Mouse (Mus musculus) megakaryocyte, embryonic 14.5 days (primary cell): Measurements from ENCODE around the gene Gm37240. TPM values are rescaled to one million over a fixed set of nuclear protein-coding genes. Genes with fewer than 3 reads are reported as not detected.

ENCODE experiments used
- H3K27me3 ChIP-seq: replicated peaks from 2 replicates; pipeline ENCODE3; 2012; ENCODE audit warnings: inconsistent platforms
- H3K36me3 ChIP-seq: replicated peaks from 2 replicates; pipeline ENCODE3; 2012; ENCODE audit warnings: low read length, inconsistent platforms, mixed read lengths
- H3K4me1 ChIP-seq: 2 replicates; pipeline ENCODE4 v1.6.1; 2012; ENCODE audit warnings: inconsistent platforms
- H3K4me3 ChIP-seq: replicated peaks from 2 replicates; pipeline ENCODE3; 2012; ENCODE audit warnings: moderate library complexity, mild to moderate bottlenecking, inconsistent platforms
- H3K9me3 ChIP-seq: 2 replicates; pipeline ENCODE4 v1.6.1; 2012; ENCODE audit warnings: inconsistent platforms
- FLI1 ChIP-seq: IDR thresholded peaks from 2 replicates; pipeline ENCODE4 v1.6.1; 2012; ENCODE audit warnings: low read length, inconsistent platforms, mixed read lengths
- GATA1 ChIP-seq: IDR thresholded peaks from 3 replicates; pipeline ENCODE4 v1.6.1; 2012; ENCODE audit warnings: mixed read lengths, low read length, inconsistent platforms, borderline replicate concordance
- polyA plus RNA-seq: library from polyadenylated mRNA; stranded (reverse); fragments of >175 nt; gene quantifications from 2 replicates; pipeline ENCODE4 v1.2.3, GENCODE M21; 2012; ENCODE audit warnings: low replicate concordance; ENCODE audit not compliant: insufficient read depth

Gm37240 gene
- polyA plus RNA-seq, 1 experiment: not detected

- Histone ChIP-seq H3K36me3 (peaks cover 1% of the 10 kb centered on the region), H3K4me3 (peak overlapping the region; percentile 97), H3K4me1 (peaks cover 50% of the 10 kb centered on the region), H3K9me3 (no peaks in the 10 kb centered on the region), H3K27me3 (no peaks in the 10 kb centered on the region)
- TF ChIP-seq FLI1 (no peak), GATA1 (no peak)
Measured at GRCm38 (mm10) chr3:84813436-84814156, 1073.7 kb downstream of the Gm37240 start.

GRCm38 (mm10) chr3:84810803-84811202 is 1076.5 kb downstream of the Gm37240 start:
- TF ChIP-seq FLI1: no peak
- TF ChIP-seq GATA1: no peak

GRCm38 (mm10) chr3:84808906-84809305 is 1078.4 kb downstream of the Gm37240 start:
- peaks cover 23% of the 10 kb centered on the region for H3K27me3 ChIP-seq
- no peak for TF ChIP-seq FLI1
- TF ChIP-seq GATA1: no peak
- H3K4me3 ChIP-seq: no peak overlapping the region
- peaks cover 39% of the 10 kb centered on the region for H3K4me1 ChIP-seq
- H3K36me3 ChIP-seq: no peaks in the 10 kb centered on the region
- no peaks in the 10 kb centered on the region for H3K9me3 ChIP-seq

More at GRCm38 (mm10) chr3:84810803-84811202, 1076.5 kb downstream of the Gm37240 start:
- Histone ChIP-seq H3K4me1 (peaks cover 43% of the 10 kb centered on the region), H3K4me3 (no peak overlapping the region), H3K36me3 (no peaks in the 10 kb centered on the region), H3K27me3 (peaks cover 9% of the 10 kb centered on the region), H3K9me3 (no peaks in the 10 kb centered on the region)

- Histone ChIP-seq H3K4me3 (no peak overlapping the region), H3K27me3 (peaks cover 25% of the 10 kb centered on the region), H3K4me1 (peaks cover 36% of the 10 kb centered on the region), H3K9me3 (no peaks in the 10 kb centered on the region), H3K36me3 (no peaks in the 10 kb centered on the region)
- TF ChIP-seq GATA1: no peak
- no peak for TF ChIP-seq FLI1
Measured at GRCm38 (mm10) chr3:84807826-84808225, 1079.5 kb downstream of the Gm37240 start.

GRCm38 (mm10) chr3:84806206-84806605 is 1081.1 kb downstream of the Gm37240 start:
- no peak overlapping the region for H3K4me3 ChIP-seq

GRCm38 (mm10) chr3:84804036-84804435 is 1083.3 kb downstream of the Gm37240 start:
- Histone ChIP-seq H3K4me1 (peaks cover 19% of the 10 kb centered on the region), H3K4me3 (no peak overlapping the region), H3K9me3 (no peaks in the 10 kb centered on the region), H3K27me3 (peaks cover 39% of the 10 kb centered on the region), H3K36me3 (no peaks in the 10 kb centered on the region)
- TF ChIP-seq FLI1 (no peak), GATA1 (no peak)

More at GRCm38 (mm10) chr3:84806206-84806605, 1081.1 kb downstream of the Gm37240 start:
- no peak for TF ChIP-seq FLI1
- TF ChIP-seq GATA1: no peak
- no peaks in the 10 kb centered on the region for H3K36me3 ChIP-seq
- peaks cover 29% of the 10 kb centered on the region for H3K4me1 ChIP-seq
- peaks cover 35% of the 10 kb centered on the region for H3K27me3 ChIP-seq
- no peaks in the 10 kb centered on the region for H3K9me3 ChIP-seq

- Histone ChIP-seq H3K4me3 (no peak overlapping the region), H3K36me3 (no peaks in the 10 kb centered on the region), H3K9me3 (peaks cover 35% of the 10 kb centered on the region), H3K27me3 (peaks cover 14% of the 10 kb centered on the region), H3K4me1 (no peaks in the 10 kb centered on the region; the same call in 1 of the 2 replicates)
- TF ChIP-seq GATA1 (no peak), FLI1 (no peak)
Measured at GRCm38 (mm10) chr3:84787914-84788313, 1099.4 kb downstream of the Gm37240 start.

- Histone ChIP-seq H3K4me3 (no peak overlapping the region), H3K4me1 (peaks cover 29% of the 10 kb centered on the region), H3K27me3 (peaks cover 31% of the 10 kb centered on the region), H3K36me3 (no peaks in the 10 kb centered on the region), H3K9me3 (peaks cover 18% of the 10 kb centered on the region)
- TF ChIP-seq FLI1 (no peak), GATA1 (no peak)
Measured at GRCm38 (mm10) chr3:84776084-84776483, 1111.2 kb downstream of the Gm37240 start.

- peaks cover 14% of the 10 kb centered on the region for H3K9me3 ChIP-seq
- H3K36me3 ChIP-seq: no peaks in the 10 kb centered on the region
- TF ChIP-seq FLI1 (no peak), GATA1 (no peak)
- peaks cover 31% of the 10 kb centered on the region for H3K27me3 ChIP-seq
- H3K4me3 ChIP-seq: no peak overlapping the region
- peaks cover 29% of the 10 kb centered on the region for H3K4me1 ChIP-seq
Measured at GRCm38 (mm10) chr3:84775577-84775976, 1111.7 kb downstream of the Gm37240 start.

- Histone ChIP-seq H3K4me3 (no peak overlapping the region), H3K9me3 (peaks cover 9% of the 10 kb centered on the region), H3K4me1 (peaks cover 33% of the 10 kb centered on the region), H3K27me3 (peaks cover 32% of the 10 kb centered on the region), H3K36me3 (no peaks in the 10 kb centered on the region)
- TF ChIP-seq FLI1 (no peak), GATA1 (no peak)
Measured at GRCm38 (mm10) chr3:84775067-84775423, 1112.3 kb downstream of the Gm37240 start.

- Histone ChIP-seq H3K4me3 (no peak overlapping the region), H3K27me3 (peaks cover 29% of the 10 kb centered on the region), H3K36me3 (no peaks in the 10 kb centered on the region), H3K4me1 (peaks cover 39% of the 10 kb centered on the region), H3K9me3 (peaks cover 5% of the 10 kb centered on the region)
- TF ChIP-seq GATA1 (no peak), FLI1 (no peak)
Measured at GRCm38 (mm10) chr3:84774246-84775066, 1112.9 kb downstream of the Gm37240 start.
